Mouse (Mus musculus): ENCODE measurements at regions not wholly inside any gene's neighbourhood (a gene's known extent, or its start where the extent isn't known, plus 50 kb on each side); places are given as distances from the start of the nearest gene placed in this dataset.

DNA sequence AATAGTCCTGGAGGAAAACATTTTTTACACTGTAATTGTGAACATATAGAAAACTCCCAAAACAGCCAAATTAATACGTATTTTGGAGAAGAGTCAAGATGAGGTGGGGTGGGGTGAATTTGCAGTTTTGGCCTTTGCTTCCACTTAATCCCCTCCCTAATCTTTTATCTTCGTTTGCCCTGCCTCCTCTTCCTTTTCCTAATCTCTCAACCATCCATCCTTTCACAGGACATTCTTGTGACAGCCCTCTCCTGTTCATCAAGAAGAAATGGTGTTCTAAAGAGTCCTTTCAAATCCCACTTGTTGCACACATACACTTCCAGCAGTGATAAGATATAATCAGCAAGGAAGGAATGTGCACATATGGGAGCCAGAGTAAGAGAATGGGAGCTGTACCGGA, 186.0 kb upstream of the Paip1 start:
- TF ChIP-seq CTCF (IDR thresholded peaks at IDR 0.05; ENCODE audit: borderline replicate concordance, insufficient read depth, low read depth, low read length): no peak
- no peak for TF ChIP-seq POLR2A (IDR thresholded peaks at IDR 0.05; ENCODE audit: borderline replicate concordance, insufficient read depth, low read length)
